ENCODE assay signal across 8 mouse cellular contexts in the genomic region with DNA sequence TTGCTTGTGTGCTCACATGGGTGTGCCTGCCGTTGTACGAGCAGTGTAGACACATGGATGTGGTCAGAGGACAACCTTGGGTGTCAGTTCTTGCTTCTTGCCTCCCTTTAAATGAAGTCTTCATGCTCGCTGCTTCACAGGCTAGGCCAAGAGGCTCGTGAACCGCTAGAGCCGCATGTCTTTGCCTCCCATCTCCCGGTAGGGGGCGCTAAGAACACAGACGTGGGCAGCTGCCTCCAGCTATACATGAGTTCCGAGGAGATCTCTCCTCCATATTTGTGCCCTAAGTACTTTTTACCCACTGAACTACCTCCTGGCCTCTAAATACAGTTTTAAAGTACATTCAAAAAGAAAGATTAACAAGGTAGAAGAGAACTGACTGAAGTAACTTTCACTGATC. TPM values are rescaled to one million over a fixed set of nuclear protein-coding genes. Genes with fewer than 3 reads are reported as not detected.
DNase-seq lines count a peak whose midpoint lies in the region; TF ChIP-seq lines count a peak whose summit lies in the region.

No protein-coding gene starts in this region.

- no peak overlapping the region for H3K4me3 ChIP-seq in kidney, adult 2 months (ENCODE audit: insufficient read depth, low read depth, low read length)
- no peak overlapping the region for H3K4me3 ChIP-seq in limb, embryonic 10.5 days

- no peaks in the 10 kb centered on the region for H3K27me3 ChIP-seq in kidney, adult 2 months (replicated peaks; ENCODE audit: control insufficient read depth, insufficient read depth, low read length)
- H3K27me3 ChIP-seq in limb, embryonic 10.5 days (ENCODE audit: low read depth, poor library complexity, severe bottlenecking): 0 out of 2 replicates have a peak, but pooled peaks cover 5% of the 10 kb centered on the region
- no peaks in the 10 kb centered on the region for H3K27me3 ChIP-seq in splenic B cell, adult 2 months (ENCODE audit: control insufficient read depth, insufficient read depth, low read length, poor library complexity, severe bottlenecking)

- no peak for TF ChIP-seq POLR2A in kidney, adult 2 months (IDR thresholded peaks at IDR 0.05; ENCODE audit: low read depth, low read length)

- H3K9me3 ChIP-seq in limb, embryonic 10.5 days (replicated peaks): no peaks in the 10 kb centered on the region

- no peaks in the 10 kb centered on the region for H3K36me3 ChIP-seq in kidney, adult 2 months (ENCODE audit: control insufficient read depth, insufficient read depth, low read length)
- no peaks in the 10 kb centered on the region for H3K36me3 ChIP-seq in limb, embryonic 10.5 days
- H3K36me3 ChIP-seq in splenic B cell, adult 2 months (ENCODE audit: control insufficient read depth, insufficient read depth, low read length, poor library complexity, severe bottlenecking): no peaks in the 10 kb centered on the region

- DNase-seq in 3T3-L1 (ENCODE audit: low read depth, low spot score): peak; percentile 92
- DNase-seq in adrenal gland, adult 2 months: peak; percentile 85
- DNase-seq in embryo, embryonic 10.5 days (ENCODE audit: low spot score): peak; percentile 94
- peak; percentile 78 to 79 for DNase-seq in gastrocnemius, postnatal 4 days (ENCODE audit: low spot score in 2 of 2)
- DNase-seq in kidney, adult 2 months: peak; percentile 89
- DNase-seq in limb, embryonic 10.5 days (ENCODE audit: low spot score): peak; percentile 84
- DNase-seq in monocyte, adult 2 months (ENCODE audit: low read depth in 1 of 2, low spot score in 2 of 2): peak; percentile 20 to 58
- peak; percentile 91 for DNase-seq in splenic B cell, adult 2 months (ENCODE audit: low read depth, low spot score)

- no peaks in the 10 kb centered on the region; the same call in 1 of the 2 replicates for H3K4me1 ChIP-seq in kidney, adult 2 months (ENCODE audit: control insufficient read depth, insufficient read depth, low read length)
- H3K4me1 ChIP-seq in limb, embryonic 10.5 days: no peaks in the 10 kb centered on the region

- TF ChIP-seq CTCF in kidney, adult 2 months (conservative IDR thresholded peaks at IDR 0.05; ENCODE audit: insufficient read depth, insufficient read length, low read depth, low read length): peak; percentile 97

- 8% methylated on average over 10 of the region's 10 CpGs for WGBS in kidney, adult 2 months
- WGBS in limb, embryonic 10.5 days: 11% methylated on average over 10 of the region's 10 CpGs

- no peak overlapping the region for H3K27ac ChIP-seq in kidney, adult 2 months (ENCODE audit: insufficient read depth, low read depth, low read length)
- H3K27ac ChIP-seq in limb, embryonic 10.5 days: no peak overlapping the region

RNA-seq across cellular contexts. Expression of a gene that starts 16.7 kb away (rescaled TPM):
- not detected for total RNA-seq in adrenal gland, adult 2 months (2021)
- polyA plus RNA-seq in adrenal gland, adult 2 months (2012; rRNA removed): 0.16 and 0.42 TPM in 2 replicates
- total RNA-seq in gastrocnemius, postnatal 4 days (2021): not detected
- not detected in 2 replicates for polyA plus RNA-seq in kidney, adult 2 months (2012; rRNA removed)
- not detected in 2 replicates for polyA plus RNA-seq in limb, embryonic 10.5 days (2016; fragmentation: Nextera tagmentation; extraction: Ambion mirVana)

Comparison
In these comparisons a context has a peak if more than half of its experiments do, and no peak if none do; other contexts are left out.
1. DNase-seq: peak in every context shown above with its lines; median percentile 94 in embryo, embryonic 10.5 days; 92 in 3T3-L1; 91 in splenic B cell, adult 2 months; 89 in kidney, adult 2 months; 85 in adrenal gland, adult 2 months; 84 in limb, embryonic 10.5 days; 78 in gastrocnemius, postnatal 4 days; 39 in monocyte, adult 2 months.